Mouse (Mus musculus) kidney, adult 2 months (tissue): ENCODE results near the gene Optc.

Experiments
- CTCF ChIP-seq: fragments of 200-500 bp; conservative IDR thresholded peaks from 2 replicates; pipeline ENCODE4 v1.5.1; 2011; ENCODE audit warnings: low read depth, mild to moderate bottlenecking, control low read depth, low read length, moderate library complexity, mixed read lengths; ENCODE audit not compliant: insufficient read depth, insufficient read length
- POLR2A ChIP-seq: fragments of 200-500 bp; IDR thresholded peaks from one replicate; pipeline ENCODE4 v1.6.1; 2011; ENCODE audit warnings: low read depth, low read length, control low read depth

- TF ChIP-seq POLR2A (no peak), CTCF (peak; percentile 20; the same call in 1 of the 2 replicates)
These were observed 28.4 kb upstream of the Optc start for GRCm38 (mm10) chr1:133936169-133936568.
